Mouse (Mus musculus) activated CD4-positive, CD25-positive, alpha-beta regulatory T cell, adult 4 months (primary cell): ENCODE results near the gene Prrg2. TPM values are rescaled to one million over a fixed set of nuclear protein-coding genes. Genes with fewer than 3 reads are reported as not detected.
"Not testable (repeated sequence)": the region's sequence is repeated elsewhere in the genome, so short reads cannot be mapped to it uniquely, and the experiment has no call there.

Experiments used
- ATAC-seq: one replicate; pipeline ENCODE4 v1.8.0; 2017
- polyA plus RNA-seq, 2 experiments: library from polyadenylated mRNA; unstranded; fragments of 100-300 nt; shearing (Covaris generic); gene quantifications; one replicate each; pipeline ENCODE4 v1.2.1; 2017

Prrg2 gene
- polyA plus RNA-seq: 1 to 10 TPM in 1 of 2 experiments, under 1 TPM in 1; 0.41 to 1.2 TPM

GRCm38 (mm10) chr7:45062239-45062835 is at the start of gene Prrg2, which contains the start of gene Nosip:
Gene Prrg2, minus strand, starts transcription at chr7:45062677.
Gene Nosip, plus strand, starts transcription at chr7:45062429.
- ATAC-seq: peak; percentile 95

- no peak for ATAC-seq
These were observed 49.5 kb upstream of the Prrg2 start for GRCm38 (mm10) chr7:45111940-45112339.

GRCm38 (mm10) chr7:45110089-45110488 is 47.6 kb upstream of the Prrg2 start:
- ATAC-seq: not testable (repeated sequence)

GRCm38 (mm10) chr7:45107052-45107645 is 44.7 kb upstream of the Prrg2 start:
- ATAC-seq: no peak

GRCm38 (mm10) chr7:45106441-45106840 is 44.0 kb upstream of the Prrg2 start:
- ATAC-seq: no peak

- ATAC-seq: no peak
These were observed 43.0 kb upstream of the Prrg2 start for GRCm38 (mm10) chr7:45105491-45105890.

GRCm38 (mm10) chr7:45104941-45105340 is 42.5 kb upstream of the Prrg2 start:
- ATAC-seq: no peak

- no peak for ATAC-seq
These were observed 41.2 kb upstream of the Prrg2 start, which contains the start of gene Fcgrt for GRCm38 (mm10) chr7:45103652-45104180. Gene Fcgrt, minus strand, starts transcription at chr7:45103851.

GRCm38 (mm10) chr7:45102940-45103585 is 40.6 kb upstream of the Prrg2 start:
- ATAC-seq: no peak

GRCm38 (mm10) chr7:45102441-45102840 is 40.0 kb upstream of the Prrg2 start:
- no peak for ATAC-seq

GRCm38 (mm10) chr7:45100046-45100445 is 37.6 kb upstream of the Prrg2 start:
- ATAC-seq: no peak

GRCm38 (mm10) chr7:45098541-45099240 is 36.2 kb upstream of the Prrg2 start:
- no peak for ATAC-seq

- no peak for ATAC-seq
These were observed 35.0 kb upstream of the Prrg2 start for GRCm38 (mm10) chr7:45097479-45097878.

GRCm38 (mm10) chr7:45095965-45096364 is 33.5 kb upstream of the Prrg2 start:
- not testable (repeated sequence) for ATAC-seq

- ATAC-seq: no peak
These were observed 32.9 kb upstream of the Prrg2 start for GRCm38 (mm10) chr7:45095367-45095766.

- ATAC-seq: no peak
These were observed 31.6 kb upstream of the Prrg2 start for GRCm38 (mm10) chr7:45094121-45094520.

GRCm38 (mm10) chr7:45093516-45093905 is 31.0 kb upstream of the Prrg2 start:
- no peak for ATAC-seq

GRCm38 (mm10) chr7:45092828-45093515 is 30.5 kb upstream of the Prrg2 start:
- ATAC-seq: no peak

- ATAC-seq: no peak
These were observed 29.6 kb upstream of the Prrg2 start, which contains the start of gene Rcn3 for GRCm38 (mm10) chr7:45092048-45092447. Gene Rcn3, minus strand, starts transcription at chr7:45092221.

GRCm38 (mm10) chr7:45091001-45091990 is 28.8 kb upstream of the Prrg2 start:
- ATAC-seq: no peak
